Mouse (Mus musculus): ENCODE results near the gene Ccnjl. TPM values are rescaled to one million over a fixed set of nuclear protein-coding genes. Genes with fewer than 3 reads are reported as not detected.

The Ccnjl gene
- polyA plus RNA-seq, 1 experiment = 8.2 TPM

DNA sequence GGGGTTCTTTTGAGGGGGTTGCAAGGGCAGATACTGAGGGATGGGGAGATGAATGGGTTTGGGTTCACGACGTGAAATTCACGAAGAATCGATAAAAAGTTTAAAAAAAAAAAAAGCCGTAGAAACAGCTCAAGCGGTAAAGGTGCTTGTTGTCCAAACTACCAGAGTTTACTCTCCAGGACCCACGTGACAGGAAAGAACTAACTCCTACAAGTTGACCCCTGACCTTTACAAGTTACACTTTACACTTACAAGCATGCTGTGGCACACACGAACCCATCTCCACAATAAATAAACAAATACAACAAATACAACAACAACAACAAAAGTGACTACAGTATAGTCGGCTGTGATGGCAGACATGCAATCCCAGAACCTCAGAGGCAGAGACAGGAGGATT, 103.1 kb downstream of the Ccnjl start:
- no peak for DNase-seq (ENCODE audit: low read depth)
- TF ChIP-seq POLR2A (IDR thresholded peaks at IDR 0.05; ENCODE audit: borderline replicate concordance, extremely low read depth, insufficient read depth, insufficient read length, poor library complexity, severe bottlenecking) (no peak), CTCF (IDR thresholded peaks at IDR 0.05; ENCODE audit: borderline replicate concordance, extremely low read depth, insufficient read depth, insufficient read length) (no peak)

DNA sequence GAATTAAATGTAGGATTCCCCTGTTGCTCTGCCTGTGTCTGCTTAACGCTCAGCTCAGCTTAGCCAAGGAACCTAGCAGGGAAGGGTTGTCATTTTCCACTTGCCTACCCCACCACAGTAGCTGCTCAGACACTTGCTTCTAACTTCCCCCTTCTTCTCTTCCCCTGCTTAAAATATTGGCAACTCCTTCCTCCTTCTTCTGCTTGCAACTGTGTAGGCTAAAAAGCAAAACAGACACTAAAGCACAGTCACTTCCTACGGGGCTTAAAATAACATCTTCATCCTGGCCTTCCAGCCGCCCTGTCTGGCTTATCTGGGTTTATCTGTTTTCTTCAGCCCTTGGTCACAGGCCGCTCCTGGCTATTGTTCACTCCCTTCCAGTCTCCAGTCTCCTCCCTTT, 104.0 kb downstream of the Ccnjl start:
- DNase-seq (ENCODE audit: low read depth) = no peak
- TF ChIP-seq CTCF (IDR thresholded peaks at IDR 0.05; ENCODE audit: borderline replicate concordance, extremely low read depth, insufficient read depth, insufficient read length) (no peak), POLR2A (IDR thresholded peaks at IDR 0.05; ENCODE audit: borderline replicate concordance, extremely low read depth, insufficient read depth, insufficient read length, poor library complexity, severe bottlenecking) (no peak)

DNA sequence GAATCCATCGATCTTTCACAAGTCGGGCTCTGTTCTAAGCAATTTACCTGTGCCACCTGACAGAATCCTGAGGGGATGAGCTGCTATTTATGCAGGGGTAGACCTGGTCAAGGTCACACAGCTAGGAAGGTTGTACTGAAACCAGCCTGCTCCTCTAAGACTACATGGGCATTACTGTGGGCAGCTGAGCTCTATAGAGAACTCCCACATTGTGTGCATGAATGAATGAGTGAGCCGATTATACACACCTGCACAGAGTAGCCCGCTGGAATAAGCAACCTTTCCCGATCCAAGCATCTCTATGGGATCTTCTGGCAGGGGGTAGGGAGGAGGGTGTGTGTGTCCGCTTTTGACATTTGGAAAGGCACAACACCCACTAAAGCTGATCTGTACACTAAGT, 104.6 kb downstream of the Ccnjl start:
- no peak for DNase-seq (ENCODE audit: low read depth)
- TF ChIP-seq CTCF (IDR thresholded peaks at IDR 0.05; ENCODE audit: borderline replicate concordance, extremely low read depth, insufficient read depth, insufficient read length) (no peak), POLR2A (IDR thresholded peaks at IDR 0.05; ENCODE audit: borderline replicate concordance, extremely low read depth, insufficient read depth, insufficient read length, poor library complexity, severe bottlenecking) (no peak)

DNA sequence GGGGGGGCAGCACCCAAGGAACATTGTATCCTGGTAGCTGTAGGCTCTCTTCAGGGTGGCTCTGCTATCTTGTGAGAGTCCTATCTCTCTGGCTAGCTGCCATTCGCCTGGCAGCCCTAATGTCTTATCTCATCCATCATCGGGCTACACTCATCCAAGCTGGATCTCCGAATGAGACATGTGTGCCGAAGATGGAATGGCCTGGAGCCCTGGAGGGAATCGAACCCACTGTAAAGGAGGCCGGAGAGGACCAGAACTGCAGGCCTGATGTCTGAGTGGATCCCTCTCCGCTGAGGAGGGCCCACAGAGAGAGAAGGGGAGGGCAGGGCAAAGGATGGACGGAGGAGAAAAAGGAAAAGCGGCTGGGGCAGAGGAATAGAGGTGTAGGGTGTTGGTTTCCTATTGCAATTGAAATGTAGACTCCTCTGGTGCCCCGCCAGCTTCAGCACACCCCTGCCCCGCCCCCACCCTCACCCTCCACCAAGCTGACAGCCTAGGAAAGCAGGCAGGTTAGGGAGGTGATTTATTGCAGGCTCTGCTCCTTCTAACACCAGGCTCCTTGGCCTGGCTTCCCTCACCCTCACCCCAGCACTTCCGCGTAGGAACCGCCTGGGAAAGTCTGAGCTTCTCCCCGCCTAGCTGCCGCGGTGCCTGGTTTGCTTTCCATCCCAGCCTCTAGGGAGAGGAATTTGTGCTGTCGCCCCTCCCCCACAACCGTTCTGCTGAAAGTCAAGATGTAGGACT, 105.2 kb downstream of the Ccnjl start:
- peak; percentile 82 for DNase-seq (ENCODE audit: low read depth)
- TF ChIP-seq CTCF (IDR thresholded peaks at IDR 0.05; ENCODE audit: borderline replicate concordance, extremely low read depth, insufficient read depth, insufficient read length) = no peak
- no peak for TF ChIP-seq POLR2A (IDR thresholded peaks at IDR 0.05; ENCODE audit: borderline replicate concordance, extremely low read depth, insufficient read depth, insufficient read length, poor library complexity, severe bottlenecking)

Other genes starting within 250 kb of the Ccnjl start
- 22.7 and 31.9 TPM in 2 replicates for gene Pttg1, start 102.5 kb upstream of the Ccnjl start, polyA plus RNA-seq (2012; rRNA removed)
- gene Slu7, start 95.0 kb upstream of the Ccnjl start, polyA plus RNA-seq (2012; rRNA removed) = 7.9 and 17.1 TPM in 2 replicates
- gene C1qtnf2, start 54.5 kb upstream of the Ccnjl start, polyA plus RNA-seq (2012; rRNA removed) = 5.0 and 7.2 TPM in 2 replicates
- gene 4933415A04Rik, start 58.3 kb downstream of the Ccnjl start, polyA plus RNA-seq (2012; rRNA removed) = 0.67 and 1.2 TPM in 2 replicates
- not detected in 2 replicates for gene Fabp6, start 72.8 kb downstream of the Ccnjl start, polyA plus RNA-seq (2012; rRNA removed)
- 38.7 and 49.7 TPM in 2 replicates for gene Pwwp2a, start 153.2 kb downstream of the Ccnjl start, polyA plus RNA-seq (2012; rRNA removed)
- gene Ttc1, start 219.2 kb downstream of the Ccnjl start, polyA plus RNA-seq (2012; rRNA removed) = 39.1 and 44.9 TPM in 2 replicates

Measured in brain, embryonic 14.5 days (tissue).